Mouse (Mus musculus) urinary bladder, postnatal 36 days (tissue): ENCODE results near the gene Cd38.
A peak's percentile ranks its signal among the peaks of the same experiment; 100 is the strongest.
"Not testable (repeated sequence)": the region's sequence is repeated elsewhere in the genome, so short reads cannot be mapped to it uniquely, and the experiment has no call there.

Experiments used
- DNase-seq, 2 experiments: peaks; one replicate each; pipeline ENCODE4 v3.0.0; 2022; ENCODE audit warnings: low spot score in 2 of 2, mixed read lengths in 1 of 2

Gene Cd38

GRCm38 (mm10) chr5:43859663-43860062 lies 8.7 kb upstream of the Cd38 start:
- DNase-seq = no peak

- DNase-seq = no peak
These were observed 8.3 kb upstream of the Cd38 start for GRCm38 (mm10) chr5:43860096-43860495.

- no peak for DNase-seq
These were observed 7.5 kb upstream of the Cd38 start for GRCm38 (mm10) chr5:43860670-43861431.

- DNase-seq = no peak
These were observed 4.7 kb upstream of the Cd38 start for GRCm38 (mm10) chr5:43863642-43864041.

GRCm38 (mm10) chr5:43865316-43865715 lies 3.0 kb upstream of the Cd38 start:
- DNase-seq = no peak

GRCm38 (mm10) chr5:43868711-43869600 lies 603 bp downstream of the Cd38 start:
- peak; percentile 3 to 21 for DNase-seq

GRCm38 (mm10) chr5:43871845-43872244 lies 3.5 kb downstream of the Cd38 start:
- DNase-seq = no peak

GRCm38 (mm10) chr5:43872652-43873051 lies 4.3 kb downstream of the Cd38 start:
- DNase-seq = no peak

- DNase-seq = peak in 1 of 2 experiments; percentile 6
These were observed 13.7 kb downstream of the Cd38 start for GRCm38 (mm10) chr5:43882034-43882433.

GRCm38 (mm10) chr5:43885060-43885820 lies 16.9 kb downstream of the Cd38 start:
- no peak for DNase-seq

GRCm38 (mm10) chr5:43892386-43892785 lies 24.0 kb downstream of the Cd38 start:
- DNase-seq = peak; percentile 5 to 15

- DNase-seq = peak; percentile 6 to 28
These were observed 25.8 kb downstream of the Cd38 start for GRCm38 (mm10) chr5:43894113-43894512.

- DNase-seq = no peak
These were observed 27.6 kb downstream of the Cd38 start for GRCm38 (mm10) chr5:43895931-43896330.

- DNase-seq = no peak
These were observed 36.3 kb downstream of the Cd38 start for GRCm38 (mm10) chr5:43904685-43905084.

GRCm38 (mm10) chr5:43909213-43909612 lies 40.9 kb downstream of the Cd38 start:
- DNase-seq = no peak

- DNase-seq = no peak
These were observed 41.7 kb downstream of the Cd38 start for GRCm38 (mm10) chr5:43910006-43910405.

GRCm38 (mm10) chr5:43912844-43913243 lies 44.5 kb downstream of the Cd38 start, which contains the start of gene Gm7879:
TSS of gene Gm7879 (plus strand) at chr5:43913144.
- not testable (repeated sequence) for DNase-seq

- DNase-seq = no peak
These were observed 47.0 kb downstream of the Cd38 start for GRCm38 (mm10) chr5:43915261-43915886.

- no peak for DNase-seq
These were observed 53.5 kb downstream of the Cd38 start for GRCm38 (mm10) chr5:43921877-43922276.

GRCm38 (mm10) chr5:43923933-43924332 lies 55.6 kb downstream of the Cd38 start:
- peak; percentile 55 to 65 for DNase-seq

GRCm38 (mm10) chr5:43927729-43928128 lies 59.4 kb downstream of the Cd38 start:
- DNase-seq = no peak
